Mouse (Mus musculus) mouse trophoblast stem cell (cell line): ENCODE measurements at regions not wholly inside any gene's neighbourhood (a gene's known extent, or its start where the extent isn't known, plus 50 kb on each side); places are given as distances from the start of the nearest gene placed in this dataset.

Experiments
- in situ Hi-C, 2 experiments: fragments of 300-500 bp; cut with MseI, MboI; formaldehyde crosslinking; loops; 2 replicates in 1 of 2; 3 replicates in 1 of 2; pipeline ENCODE4 v1.15.1; 2025

DNA sequence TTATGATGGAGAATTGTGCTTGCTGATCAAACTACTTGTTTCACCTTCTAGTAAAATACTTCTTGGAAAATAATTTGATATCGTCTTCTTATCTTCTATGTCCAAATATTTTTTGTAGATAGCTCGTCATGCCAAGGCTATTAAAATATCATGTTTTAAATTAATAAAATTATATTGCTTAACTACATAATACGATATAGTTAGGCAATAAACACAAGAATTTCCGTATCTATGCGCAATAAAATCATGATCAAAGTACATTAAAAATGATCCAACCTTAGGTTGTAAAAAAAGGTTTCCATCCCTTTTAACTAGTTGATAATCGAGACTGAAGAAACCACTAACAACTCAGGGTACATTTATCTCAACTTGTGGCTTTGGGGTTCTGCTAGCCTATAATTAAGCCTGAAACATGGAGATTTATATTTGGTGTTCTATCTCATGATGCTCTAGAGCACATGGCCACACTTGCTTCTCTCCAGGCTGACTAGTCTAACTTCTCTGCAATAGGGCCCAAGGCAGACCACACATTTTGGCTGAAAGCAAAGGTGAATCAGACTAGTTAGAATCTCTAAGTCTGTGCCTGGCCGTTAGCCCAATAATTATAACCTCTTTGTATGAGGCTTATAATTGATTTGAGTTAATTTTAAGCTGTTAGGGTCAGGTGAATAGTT lies 314.5 kb downstream of the Plod2 start:
- in situ Hi-C loops = no loop called here

DNA sequence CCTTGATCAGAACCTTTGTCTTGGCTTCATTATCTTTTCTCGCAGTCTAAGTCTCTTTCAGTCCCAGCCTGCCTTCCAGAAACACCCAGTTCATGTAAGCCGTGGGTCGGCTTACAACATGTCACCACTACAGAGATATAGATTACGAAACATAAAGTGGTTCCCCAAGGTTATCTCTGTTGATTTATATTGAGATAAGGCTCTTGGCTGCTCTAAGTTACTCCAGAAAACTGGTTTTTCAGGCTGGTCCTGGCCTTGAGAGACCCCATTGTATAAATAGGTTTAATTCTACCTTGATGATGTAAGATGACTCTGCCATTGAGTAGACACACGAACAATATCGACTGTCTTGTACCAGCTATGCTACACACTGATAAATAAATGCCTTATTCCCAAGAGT lies 323.8 kb downstream of the Plod2 start:
- in situ Hi-C loops = no loop called here

DNA sequence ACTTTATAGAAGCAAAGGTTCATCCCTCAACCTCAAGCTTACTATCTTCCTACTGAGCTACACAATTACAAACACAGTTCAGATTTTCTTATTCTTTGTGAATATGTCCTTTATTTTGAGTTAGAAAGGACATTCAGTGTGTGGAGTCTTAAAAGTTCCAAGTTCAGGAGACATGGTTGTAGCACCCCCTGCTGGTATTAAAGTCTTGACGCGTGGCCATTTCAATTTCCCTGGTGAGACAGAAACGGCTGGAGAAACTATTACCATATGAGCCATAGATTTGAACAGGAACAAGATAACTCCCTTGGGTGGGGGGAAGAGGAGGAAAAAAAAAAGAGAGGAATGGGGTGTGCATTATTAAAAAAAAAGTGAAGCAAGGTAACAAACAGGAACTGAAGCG lies 336.6 kb downstream of the Plod2 start:
- in situ Hi-C loops = loop anchor here (10.0 kb wide), 2 partner anchors 374 to 384 kb away; no protein-coding TSS in a partner anchor

DNA sequence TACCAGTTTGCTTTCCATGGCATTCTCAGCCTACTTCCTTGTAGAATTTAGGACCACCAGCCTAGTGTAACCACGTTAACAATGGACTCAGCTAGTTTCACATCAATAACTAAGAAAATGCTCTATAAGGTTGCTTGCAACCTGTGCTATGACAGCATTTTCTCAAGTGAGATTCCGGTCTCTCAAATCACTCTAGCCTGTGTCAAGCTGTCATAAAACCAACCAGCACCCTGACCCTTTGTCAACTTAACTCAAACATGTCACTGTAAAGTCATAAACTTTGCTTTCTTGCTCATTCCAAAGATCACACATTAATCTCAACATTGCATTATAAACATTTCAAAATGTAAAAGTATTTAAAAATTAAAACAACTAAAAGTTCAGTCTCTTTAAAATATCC lies 337.8 kb downstream of the Plod2 start:
- in situ Hi-C loops = loop anchor here (10.0 kb wide), 2 partner anchors 375 to 385 kb away; no protein-coding TSS in a partner anchor

DNA sequence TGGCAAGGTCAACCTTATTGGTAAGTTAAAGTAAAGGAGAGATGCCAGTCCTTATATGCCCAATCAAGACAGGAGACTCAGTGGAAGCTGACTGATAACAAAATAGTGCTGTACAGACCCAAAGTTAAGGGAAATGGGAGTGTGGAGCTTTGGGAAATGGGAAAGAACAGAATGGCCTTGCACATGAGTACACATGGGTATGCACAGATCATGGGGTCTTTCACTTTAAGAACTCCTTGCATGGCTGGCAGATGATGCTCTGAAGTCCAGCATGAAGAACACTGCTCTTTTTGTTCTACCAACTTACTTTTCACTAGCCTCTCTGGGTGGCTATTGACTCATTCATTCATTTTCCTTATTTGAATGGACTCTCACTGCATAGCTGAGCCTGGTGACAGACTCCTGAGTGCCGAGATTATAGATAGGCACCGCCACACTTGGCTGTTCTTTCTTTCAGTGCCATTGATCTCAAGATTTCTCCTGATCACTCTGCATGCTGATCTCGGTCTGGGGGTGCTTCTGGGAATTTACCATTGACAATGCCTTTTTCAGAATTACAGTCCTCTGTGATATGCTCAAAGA lies 340.3 kb downstream of the Plod2 start:
- in situ Hi-C loops = no loop called here

DNA sequence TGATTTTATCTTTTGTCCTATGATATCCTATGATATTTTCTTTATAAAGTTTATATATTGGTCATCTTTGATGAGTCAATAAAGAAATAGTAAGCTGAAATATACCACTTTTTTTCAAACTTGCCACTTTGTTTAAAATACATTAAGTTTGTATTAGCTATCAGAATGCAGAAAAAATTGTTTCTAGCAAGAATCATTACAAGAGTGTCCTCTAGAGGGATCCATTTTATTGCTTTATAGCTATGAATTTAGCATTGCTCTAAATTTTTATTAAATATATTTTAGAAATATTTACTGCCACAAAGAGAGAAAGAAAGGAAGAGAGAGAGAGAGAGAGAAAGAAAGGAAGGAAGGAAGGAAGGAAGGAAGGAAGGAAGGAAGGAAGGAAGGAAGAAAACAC lies 348.0 kb downstream of the Plod2 start:
- in situ Hi-C loops = no loop called here

DNA sequence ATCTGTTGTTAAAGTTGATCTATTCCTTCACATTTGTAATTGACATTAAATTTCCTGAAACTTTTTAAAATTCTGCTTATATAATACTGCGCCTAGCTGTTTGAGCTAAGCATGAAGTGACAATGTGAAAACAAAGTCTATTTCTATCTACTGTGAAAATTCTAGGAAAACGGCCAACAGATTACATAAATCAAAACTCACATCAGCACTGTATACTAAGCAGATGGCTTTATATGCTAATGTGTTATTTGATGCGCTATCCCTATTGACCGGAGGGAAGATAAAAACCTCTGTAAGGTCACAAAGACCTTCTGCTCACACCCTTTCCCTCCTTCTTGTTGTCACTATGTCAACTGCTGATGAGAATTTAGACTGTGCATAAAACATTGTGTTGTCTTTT lies 357.7 kb downstream of the Plod2 start:
- in situ Hi-C loops = no loop called here

DNA sequence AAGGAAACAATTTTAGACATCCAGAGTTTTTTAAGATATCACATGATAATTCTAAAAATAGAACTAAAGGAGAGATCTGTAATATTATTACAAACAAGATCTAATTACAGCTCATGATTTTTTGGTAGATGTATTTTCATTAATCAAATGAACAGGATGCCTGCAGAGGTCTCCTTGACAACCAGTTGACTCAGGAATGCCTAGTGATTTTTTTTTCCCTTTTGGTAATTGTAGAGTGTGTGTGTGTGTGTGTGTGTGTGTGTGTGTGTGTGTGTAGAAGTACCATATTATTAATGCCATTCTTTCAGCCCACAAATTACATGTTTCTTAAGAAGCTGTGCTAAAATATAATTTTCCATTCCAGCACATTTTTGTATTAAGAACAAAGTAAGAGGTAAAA lies 365.1 kb downstream of the Plod2 start:
- in situ Hi-C loops = no loop called here

DNA sequence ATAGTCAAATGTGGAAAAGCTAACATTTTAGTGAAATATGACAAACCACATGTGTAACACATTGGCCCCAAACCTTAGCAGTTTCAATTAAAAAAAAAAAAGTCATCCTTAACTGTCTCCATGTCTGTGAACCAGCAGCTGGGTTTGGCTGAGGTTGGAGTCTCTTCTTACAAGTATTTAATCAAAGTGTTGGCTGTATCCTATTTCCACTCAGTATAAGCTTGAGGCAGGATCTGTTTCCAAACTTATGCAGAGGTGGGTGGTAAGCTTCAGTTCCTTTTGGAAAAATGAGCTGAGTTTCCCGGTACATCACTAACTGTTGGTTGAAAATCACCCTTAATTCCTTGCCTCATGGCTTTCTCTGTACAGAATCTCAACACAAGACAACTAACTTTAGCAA lies 377.4 kb downstream of the Plod2 start:
- in situ Hi-C loops = no loop called here

DNA sequence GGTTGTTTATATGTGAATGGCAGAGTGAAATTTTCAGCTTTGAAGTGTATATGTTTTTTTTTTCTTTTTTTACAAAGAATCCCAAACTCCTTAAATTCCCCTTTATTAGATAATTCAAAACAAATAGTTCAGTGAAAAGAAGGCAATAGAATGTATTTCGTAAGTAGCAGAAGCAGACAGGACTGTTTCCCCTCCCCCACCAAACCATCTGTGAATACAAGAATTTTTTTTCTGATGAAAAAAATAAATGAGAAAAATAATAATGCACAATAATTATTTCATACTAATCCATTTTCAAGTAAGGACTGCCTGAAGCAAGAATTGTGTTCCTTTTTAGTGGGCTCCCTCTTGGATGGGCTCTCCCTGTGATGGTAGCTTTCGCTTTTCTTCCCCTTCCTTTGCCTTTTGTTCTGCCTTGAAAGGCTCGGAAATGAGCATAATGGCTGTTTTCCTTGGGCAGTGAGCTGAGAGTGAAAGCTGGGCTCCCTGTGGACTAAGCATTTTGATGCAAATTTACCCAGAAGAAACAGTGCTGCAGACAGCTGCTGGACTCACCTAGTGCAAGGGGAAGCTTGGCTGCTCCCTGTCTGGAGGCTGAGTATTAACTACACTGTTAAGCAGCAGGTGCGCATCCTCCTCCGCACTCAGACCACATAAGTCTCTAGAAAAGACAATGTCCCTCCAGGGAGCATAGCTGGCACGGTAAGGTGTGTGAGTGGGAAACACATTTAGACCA lies 388.4 kb downstream of the Plod2 start:
- in situ Hi-C loops = no loop called here

DNA sequence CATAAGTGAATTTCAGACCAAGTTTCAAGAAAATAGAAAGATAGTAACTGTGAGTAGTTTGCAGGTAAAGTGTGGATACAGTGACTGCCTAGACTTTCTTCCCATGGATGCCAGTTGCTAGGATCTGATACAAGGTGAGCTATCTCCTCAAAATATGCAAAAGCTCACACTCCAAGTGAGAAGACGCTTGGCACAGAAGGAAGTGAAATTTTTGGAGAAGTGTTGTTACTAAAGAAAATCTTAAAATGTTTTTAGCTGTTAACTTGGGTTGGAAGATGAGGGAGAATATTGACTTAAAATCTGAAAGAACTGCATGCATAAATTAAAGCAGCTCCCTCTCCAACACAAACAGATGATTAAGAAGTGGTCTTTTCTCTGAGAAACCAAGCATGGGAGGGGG lies 395.8 kb downstream of the Plod2 start:
- in situ Hi-C loops = no loop called here

DNA sequence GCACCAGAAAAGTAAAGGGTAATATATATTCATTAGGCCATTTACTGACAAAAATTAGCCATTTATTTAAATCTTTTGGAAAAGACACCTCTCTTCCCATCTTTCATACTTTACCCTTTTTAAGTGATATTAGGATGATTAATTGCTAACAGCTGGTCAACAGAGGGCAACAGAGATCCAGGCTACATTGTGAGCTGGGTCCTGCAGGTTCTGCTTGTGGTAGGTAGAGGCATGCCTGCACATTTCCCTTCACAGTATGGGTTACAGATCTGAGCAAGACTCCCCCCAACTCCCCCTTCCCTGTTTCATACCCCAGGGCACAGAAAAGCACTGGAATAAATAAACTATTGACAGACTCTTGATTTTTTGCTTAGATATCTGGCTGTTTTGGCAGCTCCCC lies 408.1 kb downstream of the Plod2 start:
- in situ Hi-C loops = no loop called here

DNA sequence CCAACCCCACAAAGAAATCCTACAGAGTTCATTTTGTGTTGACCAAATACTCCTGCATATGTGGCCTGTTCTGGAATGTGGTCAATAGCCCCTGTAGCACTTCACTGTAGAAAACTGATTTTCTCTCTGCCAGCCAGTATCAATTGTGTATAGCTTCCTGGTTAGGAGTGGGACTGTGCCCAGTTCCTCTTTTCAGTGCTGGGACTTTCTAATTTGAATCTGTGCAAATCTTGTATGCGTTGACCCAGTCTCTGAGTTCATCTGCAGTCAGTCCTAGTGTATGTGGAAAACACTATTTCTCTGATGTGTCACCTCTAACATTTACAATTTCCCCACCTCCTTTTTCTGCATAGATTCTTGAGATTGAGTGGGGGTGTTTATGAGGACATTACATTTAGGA lies 421.3 kb downstream of the Plod2 start:
- in situ Hi-C loops = no loop called here

DNA sequence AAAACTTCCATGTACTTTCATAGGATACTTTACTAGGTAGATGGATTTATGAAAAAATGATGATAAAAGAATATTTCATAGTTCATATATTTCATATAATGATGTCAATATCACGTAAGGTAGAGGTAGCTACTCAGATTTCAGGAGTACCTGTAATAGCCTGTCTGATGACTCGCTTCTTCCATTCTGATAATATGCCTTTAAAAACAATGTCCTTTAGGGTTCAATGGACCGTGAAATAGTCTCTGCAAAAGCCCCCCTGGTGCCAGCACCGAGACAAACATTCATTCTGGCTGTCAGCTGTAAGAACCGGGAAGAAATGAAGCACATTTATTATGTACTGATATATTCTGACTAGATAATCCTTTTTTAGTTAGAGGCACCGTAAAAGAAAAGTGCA lies 449.7 kb downstream of the Plod2 start:
- in situ Hi-C loops = no loop called here

DNA sequence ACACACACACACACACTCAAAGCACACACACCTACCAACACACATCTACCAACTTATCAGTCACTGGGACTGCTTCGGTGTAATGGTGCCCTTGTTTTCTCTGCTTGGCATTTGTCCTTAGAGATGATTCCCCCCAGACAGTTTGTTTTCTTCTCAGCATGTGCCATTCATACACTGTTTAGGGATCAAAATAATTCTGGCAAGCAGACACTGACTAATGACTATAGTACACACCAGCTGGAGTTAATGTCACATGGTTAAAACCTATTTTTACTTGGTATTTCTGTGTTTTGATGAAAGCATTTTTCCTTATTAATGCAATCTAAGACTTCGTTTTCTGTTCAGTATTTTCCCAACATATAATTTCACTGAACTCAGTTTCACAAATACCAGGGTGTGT lies 454.1 kb downstream of the Plod2 start:
- in situ Hi-C loops = no loop called here

DNA sequence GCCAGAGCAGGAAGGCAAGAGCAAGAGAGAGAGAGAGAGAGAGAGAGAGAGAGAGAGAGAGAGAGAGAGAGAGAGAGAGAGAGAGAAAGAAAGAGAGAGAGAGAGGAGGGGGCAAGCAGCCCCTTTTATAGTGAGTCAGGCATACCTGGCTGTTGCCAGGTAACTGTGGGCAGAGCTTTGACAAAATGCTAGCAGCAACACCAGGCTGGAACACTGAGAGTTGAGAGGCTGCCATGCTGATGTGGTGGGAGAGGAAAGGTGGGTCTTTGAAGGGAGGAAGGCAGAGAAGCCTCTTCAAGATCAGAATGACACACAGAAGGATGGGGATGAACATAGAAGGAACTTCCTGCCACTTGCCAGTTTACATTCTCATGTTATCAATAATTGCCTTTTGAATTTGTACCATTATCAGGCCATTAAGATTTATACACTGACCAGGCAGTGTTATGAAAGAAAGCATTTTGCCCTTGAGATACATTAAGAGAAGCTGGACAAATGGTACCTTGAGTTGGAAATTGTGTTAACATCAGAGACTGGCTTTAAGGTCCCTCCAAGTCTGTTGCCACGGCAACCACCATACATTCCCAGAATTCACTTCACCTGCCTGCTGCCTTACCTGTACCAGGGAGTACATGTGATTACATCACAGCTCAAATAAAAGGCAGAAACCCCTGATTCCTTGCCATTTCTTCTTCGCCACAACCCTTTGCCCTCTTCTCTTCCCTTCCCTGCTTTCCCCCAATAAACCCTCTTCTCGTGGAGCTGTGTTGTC lies 463.3 kb downstream of the Plod2 start:
- in situ Hi-C loops = no loop called here

DNA sequence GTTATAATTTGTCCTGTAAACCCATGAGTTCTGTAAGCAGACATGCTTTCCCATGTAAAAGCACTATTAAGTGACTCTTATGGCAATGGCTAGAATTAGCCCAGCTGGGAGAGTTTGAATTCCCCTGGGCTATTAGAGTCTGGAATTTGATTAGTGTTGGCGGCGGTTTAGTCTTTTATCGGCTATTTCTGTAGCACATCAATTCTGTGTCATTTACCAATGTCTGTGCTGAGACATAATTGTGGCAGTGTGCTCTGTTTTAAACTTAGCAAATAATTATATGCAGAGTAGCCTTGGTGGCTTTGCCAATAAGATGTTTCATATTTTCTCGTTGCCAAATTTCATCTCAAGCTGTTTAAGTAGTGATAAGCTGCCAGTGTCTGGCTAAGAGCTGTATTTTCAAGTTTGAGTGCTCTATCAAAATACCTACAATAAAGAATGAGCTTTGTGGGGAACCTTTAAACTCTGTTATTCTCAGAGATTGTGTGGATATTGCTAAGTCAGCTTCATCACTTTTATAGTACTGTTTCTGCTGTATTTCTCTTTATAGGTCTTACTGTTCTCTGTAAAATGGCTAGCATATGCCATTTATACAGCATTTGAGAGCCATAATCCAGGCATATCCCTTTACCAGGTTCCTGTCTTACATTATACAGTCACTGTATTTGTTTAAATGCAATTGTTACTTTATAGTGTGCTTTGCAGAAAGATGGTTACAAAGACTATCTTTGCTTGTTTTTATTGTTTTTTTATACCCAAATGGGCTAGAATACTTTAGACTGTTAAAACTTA lies 466.7 kb downstream of the Plod2 start:
- in situ Hi-C loops = no loop called here

DNA sequence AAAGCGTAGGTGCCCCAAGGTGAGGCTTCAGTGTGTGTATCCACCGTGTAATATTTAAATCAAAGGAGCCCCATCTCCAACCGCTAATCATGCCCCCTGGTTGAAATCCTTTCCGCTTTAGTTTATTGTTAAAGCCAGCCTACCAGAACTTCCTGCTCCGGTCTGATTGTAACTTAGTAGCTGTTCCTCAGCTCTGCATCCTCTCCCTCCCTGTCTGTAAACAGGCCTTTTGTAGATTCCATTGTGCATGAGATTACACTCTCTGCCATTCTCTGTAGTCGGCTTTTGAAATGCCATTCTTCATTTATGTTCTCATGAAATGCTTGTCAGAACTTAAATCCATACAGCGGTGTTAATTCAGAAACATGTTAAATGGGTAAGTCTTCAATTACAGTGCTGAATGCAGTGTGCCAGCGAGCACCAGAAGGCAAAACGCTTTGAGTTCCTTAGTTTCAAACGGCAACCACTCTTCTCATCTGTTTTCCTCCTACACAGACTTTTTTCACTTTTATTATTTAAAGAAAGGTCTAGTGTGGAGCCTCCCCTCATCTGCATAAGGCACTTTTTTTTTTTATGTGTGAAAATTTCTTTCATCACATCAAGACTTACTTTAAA lies 502.4 kb downstream of the Plod2 start:
- in situ Hi-C loops = no loop called here

DNA sequence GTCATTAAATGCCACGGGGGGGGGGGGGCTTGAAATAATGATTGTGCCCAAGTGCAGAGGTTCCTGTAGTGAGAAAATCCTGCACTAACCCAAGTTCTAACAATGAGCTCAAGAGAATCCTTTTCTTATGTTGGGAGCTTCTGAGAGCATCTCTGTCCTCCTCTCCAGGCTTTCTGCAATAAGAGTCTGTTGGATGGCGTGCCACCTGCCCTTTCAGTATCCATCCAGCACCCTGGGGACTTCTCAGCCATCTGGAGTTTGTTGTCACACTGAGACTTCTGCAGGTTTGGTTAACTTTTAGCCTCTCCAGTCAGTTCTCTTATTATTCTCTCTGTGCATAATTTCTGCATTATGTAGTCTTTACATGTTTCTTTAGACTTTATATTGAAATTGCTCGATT lies 530.1 kb downstream of the Plod2 start:
- in situ Hi-C loops = no loop called here

DNA sequence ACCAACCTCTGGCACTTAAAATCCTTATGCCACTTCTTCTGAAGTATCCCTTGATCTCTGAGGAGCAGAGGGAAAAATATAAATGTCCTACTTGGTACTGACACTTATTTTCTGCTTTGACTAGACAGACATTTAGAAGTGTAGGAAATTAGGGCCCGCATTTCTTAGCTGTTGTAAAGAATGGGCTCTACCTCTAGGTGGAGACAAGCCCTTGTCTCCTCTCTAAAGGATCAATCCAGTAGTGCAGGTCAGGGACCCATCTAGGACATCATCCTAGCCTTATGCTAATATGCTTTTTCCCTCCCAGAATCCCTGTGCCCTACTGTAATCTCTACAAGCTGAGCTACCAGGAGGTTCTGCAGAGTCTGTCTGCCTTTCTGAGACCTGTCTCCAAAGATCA lies 541.1 kb downstream of the Plod2 start:
- in situ Hi-C loops = no loop called here

DNA sequence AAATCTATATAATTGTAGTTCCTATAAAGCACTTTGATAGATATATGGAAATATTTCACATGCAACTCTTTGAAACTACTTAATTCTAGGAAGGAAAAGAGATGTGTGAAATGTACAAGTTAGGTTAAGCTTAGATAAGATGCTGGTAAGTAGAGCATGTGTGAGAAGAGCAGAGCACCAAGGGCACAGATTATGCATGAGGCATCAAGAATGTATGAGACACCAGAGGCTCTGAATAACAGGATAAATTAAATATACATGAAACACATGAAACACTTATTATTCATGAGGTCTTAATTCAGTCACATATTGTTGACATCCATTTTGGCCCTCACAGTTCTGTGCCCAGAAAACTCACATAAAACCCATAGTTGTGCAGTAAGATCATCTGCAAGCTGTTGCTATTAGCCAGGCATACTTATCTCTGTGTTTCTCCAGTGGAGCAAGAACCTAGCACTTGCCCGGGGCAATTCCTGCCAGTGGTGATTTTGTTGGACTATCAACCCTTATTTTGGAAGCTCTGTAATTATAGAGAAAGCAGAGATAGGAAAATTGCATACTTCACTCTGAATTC lies 556.1 kb downstream of the Plod2 start:
- in situ Hi-C loops = no loop called here
